Mouse (Mus musculus): Measurements from ENCODE around the gene Emcn. TPM values are rescaled to one million over a fixed set of nuclear protein-coding genes. Genes with fewer than 3 reads are reported as not detected.

The Emcn gene
- total RNA-seq, 2 experiments from 2014 or later: 0.48 TPM; not detected in 1

GRCm38 (mm10) chr3:137372854-137373253 lies 32.0 kb downstream of the Emcn start:
- no peak for ATAC-seq (replicated peaks; ENCODE audit: low FRiP score, low TSS enrichment, poor library complexity, severe bottlenecking)

GRCm38 (mm10) chr3:137382311-137382710 lies 41.4 kb downstream of the Emcn start:
- ATAC-seq (replicated peaks; ENCODE audit: low FRiP score, low TSS enrichment, poor library complexity, severe bottlenecking): no peak

DNA sequence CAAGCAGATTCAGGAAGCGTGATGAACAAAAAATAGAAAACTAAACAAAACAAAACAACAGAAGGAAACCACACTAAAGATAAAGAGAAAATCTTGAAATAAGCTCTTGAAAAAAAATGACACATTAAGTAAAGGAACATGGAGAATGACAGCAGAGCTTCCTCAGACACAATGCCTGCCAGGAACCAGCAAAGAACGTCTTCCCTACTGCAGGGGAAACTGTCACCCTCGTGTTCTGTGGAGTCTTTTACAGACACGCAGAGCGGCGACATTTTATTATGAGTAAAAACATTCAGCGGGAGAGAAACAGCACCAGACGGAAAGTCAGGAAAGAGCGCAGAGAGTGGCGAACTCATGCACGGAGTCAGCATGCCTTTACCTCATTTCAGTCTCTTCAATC lies 54.7 kb downstream of the Emcn start:
- no peak for ATAC-seq (replicated peaks; ENCODE audit: low FRiP score, low TSS enrichment, poor library complexity, severe bottlenecking)

- no peak for ATAC-seq (replicated peaks; ENCODE audit: low FRiP score, low TSS enrichment, poor library complexity, severe bottlenecking)
These were observed 74.7 kb downstream of the Emcn start for GRCm38 (mm10) chr3:137415451-137416086.

DNA sequence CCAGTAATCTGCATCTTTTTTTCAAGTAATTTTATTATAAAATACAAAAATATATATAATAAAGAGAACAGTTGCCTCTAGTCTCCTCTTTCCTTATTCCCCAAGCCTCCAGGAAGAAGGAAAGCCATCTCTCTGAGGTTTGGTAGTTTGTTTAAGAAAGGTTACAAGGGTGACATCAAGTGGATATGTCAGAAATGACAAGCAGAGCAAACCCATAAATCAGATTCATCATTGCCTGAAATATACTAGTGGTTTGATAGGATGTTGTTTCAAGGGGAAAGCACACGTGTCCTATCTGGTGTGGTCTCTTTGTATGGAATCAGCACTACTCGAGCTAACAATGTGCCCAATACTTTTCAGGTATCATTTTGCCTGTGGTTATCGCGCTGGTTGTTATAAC lies 77.8 kb downstream of the Emcn start:
- ATAC-seq (replicated peaks; ENCODE audit: low FRiP score, low TSS enrichment, poor library complexity, severe bottlenecking): no peak

DNA sequence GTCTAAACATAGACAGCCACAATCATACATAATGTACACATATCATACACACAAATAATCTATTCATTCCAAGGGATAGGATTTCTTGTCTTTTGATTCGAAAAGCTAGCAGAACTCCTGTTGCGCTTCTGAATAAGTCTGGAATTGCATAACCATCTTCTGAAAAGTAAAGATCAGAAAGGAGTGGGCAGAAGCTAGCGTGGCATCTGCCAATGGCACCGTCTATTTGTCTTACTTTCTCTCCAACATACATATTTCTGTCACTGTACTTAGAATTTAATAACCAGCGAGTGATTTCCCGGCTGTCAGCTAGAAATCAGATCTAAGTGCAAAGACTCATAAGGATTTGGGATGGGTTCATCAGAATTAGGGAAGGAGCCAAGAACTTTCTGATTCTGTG lies 88.6 kb downstream of the Emcn start:
- no peak for ATAC-seq (replicated peaks; ENCODE audit: low FRiP score, low TSS enrichment, poor library complexity, severe bottlenecking)

DNA sequence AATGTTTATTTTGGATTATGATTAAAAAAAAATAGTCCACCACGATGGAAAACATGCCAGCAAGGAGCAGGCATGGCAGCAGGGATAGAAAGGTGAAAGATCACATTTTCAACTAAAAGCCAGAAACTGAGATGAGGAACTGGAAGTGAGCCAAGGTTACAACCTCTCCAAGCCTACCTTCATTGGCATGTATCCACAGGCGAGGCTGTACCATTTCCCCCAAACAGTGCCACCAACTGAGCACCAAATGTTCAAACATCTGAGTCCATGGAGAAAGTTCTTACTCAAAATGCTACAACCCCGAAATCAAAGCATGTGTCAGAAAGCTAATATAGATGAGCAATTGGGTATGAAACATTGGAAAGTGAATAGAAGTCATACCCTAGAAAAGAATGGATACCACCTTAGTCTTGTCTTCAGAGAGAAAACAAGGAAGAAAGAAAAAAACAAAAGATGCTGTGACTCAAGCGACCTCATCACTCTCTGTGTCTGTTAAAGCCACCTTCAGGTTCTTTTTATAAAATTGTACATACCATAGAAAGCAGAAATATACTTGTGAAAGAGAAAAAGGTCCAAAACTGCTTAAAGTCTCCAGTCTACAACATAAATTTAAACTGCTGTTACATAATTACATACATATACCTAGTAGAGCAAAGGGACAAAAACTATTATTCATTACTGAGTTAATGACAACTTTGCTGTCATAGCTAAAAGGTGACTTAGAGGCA lies 124.2 kb downstream of the Emcn start:
- no peak for ATAC-seq (replicated peaks; ENCODE audit: low FRiP score, low TSS enrichment, poor library complexity, severe bottlenecking)

GRCm38 (mm10) chr3:137465953-137466352 lies 125.1 kb downstream of the Emcn start:
- no peak for ATAC-seq (replicated peaks; ENCODE audit: low FRiP score, low TSS enrichment, poor library complexity, severe bottlenecking)

DNA sequence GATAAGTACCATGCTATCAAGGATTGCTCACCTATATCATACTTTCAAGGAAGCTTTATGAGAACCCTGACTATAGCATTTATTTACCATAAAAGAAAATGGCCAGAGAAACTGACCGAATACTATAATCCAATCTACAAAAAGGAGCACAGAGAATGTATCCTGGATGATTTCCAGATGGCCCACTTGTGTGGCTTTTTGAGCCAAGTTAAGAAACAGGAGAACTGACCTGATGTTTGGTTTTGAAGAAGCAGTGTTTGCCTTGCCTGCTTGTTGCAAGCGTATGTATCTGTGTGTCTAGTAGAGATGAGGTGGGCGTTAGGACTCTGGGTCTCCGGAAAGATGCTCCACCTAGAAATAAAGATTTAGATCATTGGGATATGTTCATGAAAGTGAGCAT lies 125.9 kb downstream of the Emcn start:
- ATAC-seq (replicated peaks; ENCODE audit: low FRiP score, low TSS enrichment, poor library complexity, severe bottlenecking): no peak

DNA sequence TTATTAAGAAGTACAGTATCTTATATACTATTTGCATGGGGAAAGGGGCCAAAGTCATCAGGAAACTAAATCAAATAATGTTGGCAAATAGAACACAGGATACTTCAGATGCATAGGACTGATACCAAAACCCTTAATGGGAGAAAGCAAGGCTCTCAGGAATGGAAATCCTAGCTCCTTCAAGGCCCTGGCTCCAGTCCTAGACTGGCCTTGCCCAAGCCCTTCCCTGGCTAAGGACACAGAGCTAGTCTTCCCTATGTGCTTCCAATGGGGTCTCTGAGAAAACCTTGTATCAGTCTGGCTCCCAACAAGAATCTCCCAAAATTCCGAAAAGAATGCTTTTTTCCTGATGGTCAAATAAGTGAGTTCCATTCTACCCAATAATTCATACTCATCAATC lies 126.5 kb downstream of the Emcn start:
- ATAC-seq (replicated peaks; ENCODE audit: low FRiP score, low TSS enrichment, poor library complexity, severe bottlenecking): no peak

DNA sequence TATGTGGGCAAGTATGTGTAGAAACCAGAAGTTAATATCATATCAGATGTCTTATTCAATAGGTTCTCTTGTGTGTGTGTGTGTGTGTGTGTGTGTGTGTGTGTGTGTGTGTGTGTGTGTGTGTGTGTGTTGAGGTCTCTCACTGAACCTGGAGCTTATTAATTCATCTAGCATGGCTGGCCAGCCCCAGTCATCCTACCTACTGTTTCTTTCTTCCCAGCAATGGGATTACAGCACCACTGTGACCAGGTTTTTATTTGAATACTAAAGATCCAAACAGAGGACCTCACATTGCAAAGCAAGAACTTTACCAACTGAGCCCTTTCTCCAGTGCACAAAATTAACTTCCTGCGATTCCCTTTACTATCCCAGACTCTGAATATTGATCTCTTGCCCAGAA lies 131.3 kb downstream of the Emcn start:
- no peak for ATAC-seq (replicated peaks; ENCODE audit: low FRiP score, low TSS enrichment, poor library complexity, severe bottlenecking)

GRCm38 (mm10) chr3:137479761-137480339 lies 139.0 kb downstream of the Emcn start:
- no peak for ATAC-seq (replicated peaks; ENCODE audit: low FRiP score, low TSS enrichment, poor library complexity, severe bottlenecking)

- ATAC-seq (replicated peaks; ENCODE audit: low FRiP score, low TSS enrichment, poor library complexity, severe bottlenecking): no peak
These were observed 140.3 kb downstream of the Emcn start for GRCm38 (mm10) chr3:137481157-137481556.

All from megakaryocyte-erythroid progenitor cell, adult 5-6 weeks (primary cell).